Mouse (Mus musculus): Measurements from ENCODE around the gene Ttc30a2.

DNA sequence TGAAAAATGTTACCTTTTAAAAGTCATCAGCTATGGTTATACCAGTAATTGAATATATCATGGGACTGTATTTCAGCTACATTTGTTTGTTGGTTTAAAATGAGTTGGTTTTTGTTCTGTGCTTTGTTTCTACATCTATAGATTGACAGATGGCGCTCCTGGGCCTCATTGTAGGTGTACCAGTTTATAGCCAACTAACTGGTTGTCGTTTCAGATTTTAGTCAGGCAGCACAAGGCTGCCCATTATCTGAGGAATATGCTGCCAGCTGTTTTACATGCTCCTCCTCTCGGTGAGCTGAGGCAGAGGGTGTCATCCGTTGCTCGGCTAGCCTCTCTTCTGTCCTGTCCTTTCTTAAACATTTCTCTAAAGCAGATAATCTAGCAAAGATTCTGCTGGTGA is 51.9 kb downstream of the Ttc30a2 start:
- TF ChIP-seq POLR2A (IDR thresholded peaks at IDR 0.05; ENCODE audit: borderline replicate concordance, low read depth, low read length) (no peak), CTCF (IDR thresholded peaks at IDR 0.05; ENCODE audit: low read depth, low read length) (no peak)

All from bone marrow macrophage, adult 2 months (primary cell).